Mouse (Mus musculus): ENCODE measurements around the gene Snapc1. TPM values are rescaled to one million over a fixed set of nuclear protein-coding genes. Genes with fewer than 3 reads are reported as not detected.

Snapc1 gene
- polyA plus RNA-seq, 1 experiment from 2014 or later: 23.5 TPM

- WGBS: 87% methylated on average over 9 of the region's 9 CpGs
- no peaks in the 10 kb centered on the region for H3K36me3 ChIP-seq
- no peaks in the 10 kb centered on the region for H3K9me3 ChIP-seq (replicated peaks)
- peaks cover 8% of the 10 kb centered on the region for H3K4me1 ChIP-seq
- no peak for DNase-seq (ENCODE audit: low spot score)
- no peak overlapping the region for H3K27ac ChIP-seq
- H3K27me3 ChIP-seq (ENCODE audit: low read depth, poor library complexity, severe bottlenecking): peaks cover 23% of the 10 kb centered on the region
- H3K4me3 ChIP-seq: no peak overlapping the region
Observed at GRCm38 (mm10) chr12:74002449-74002848, 38.2 kb downstream of the Snapc1 start.

- Histone ChIP-seq H3K36me3 (no peaks in the 10 kb centered on the region), H3K9me3 (replicated peaks) (no peaks in the 10 kb centered on the region), H3K4me1 (peaks cover 7% of the 10 kb centered on the region), H3K4me3 (no peak overlapping the region), H3K27ac (no peak overlapping the region), H3K27me3 (ENCODE audit: low read depth, poor library complexity, severe bottlenecking) (no peaks in the 10 kb centered on the region)
- peak; percentile 58 for DNase-seq (ENCODE audit: low spot score)
- 29% methylated on average over 8 of the region's 8 CpGs for WGBS
Observed at GRCm38 (mm10) chr12:74009448-74009911, 45.2 kb downstream of the Snapc1 start.

DNA sequence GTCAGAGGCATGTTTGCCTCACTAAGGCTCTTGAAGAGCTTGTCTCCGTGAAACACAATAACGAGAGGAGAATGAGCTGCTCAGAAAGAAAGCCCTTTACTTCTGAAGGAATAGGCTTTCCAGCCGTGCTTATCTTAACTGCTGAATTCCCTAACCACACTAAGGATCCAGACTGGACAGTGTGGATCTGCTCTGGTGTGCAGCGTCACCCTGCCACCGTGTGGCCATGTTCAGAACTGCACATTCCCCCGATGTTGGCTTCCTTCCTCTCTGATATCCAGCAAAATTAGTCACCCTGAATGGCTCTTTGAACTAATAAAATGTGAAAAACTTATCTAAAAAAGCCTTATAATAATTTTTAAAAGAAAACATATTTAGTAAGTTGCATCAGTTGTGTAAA is 49.5 kb downstream of the Snapc1 start:
- Histone ChIP-seq H3K27me3 (ENCODE audit: low read depth, poor library complexity, severe bottlenecking) (no peaks in the 10 kb centered on the region), H3K36me3 (no peaks in the 10 kb centered on the region), H3K4me1 (peaks cover 7% of the 10 kb centered on the region), H3K27ac (no peak overlapping the region), H3K9me3 (replicated peaks) (no peaks in the 10 kb centered on the region), H3K4me3 (no peak overlapping the region)
- 5% methylated on average over 6 of the region's 6 CpGs for WGBS
- peak; percentile 85 for DNase-seq (ENCODE audit: low spot score)

- no peaks in the 10 kb centered on the region for H3K36me3 ChIP-seq
- no peaks in the 10 kb centered on the region for H3K27me3 ChIP-seq (ENCODE audit: low read depth, poor library complexity, severe bottlenecking)
- H3K9me3 ChIP-seq (replicated peaks): no peaks in the 10 kb centered on the region
- 60% methylated on average over 7 of the region's 7 CpGs for WGBS
- no peak for DNase-seq (ENCODE audit: low spot score)
- no peak overlapping the region for H3K4me3 ChIP-seq
- H3K27ac ChIP-seq: no peak overlapping the region
- H3K4me1 ChIP-seq: peaks cover 7% of the 10 kb centered on the region
Observed at GRCm38 (mm10) chr12:74014739-74015270, 50.5 kb downstream of the Snapc1 start.

DNA sequence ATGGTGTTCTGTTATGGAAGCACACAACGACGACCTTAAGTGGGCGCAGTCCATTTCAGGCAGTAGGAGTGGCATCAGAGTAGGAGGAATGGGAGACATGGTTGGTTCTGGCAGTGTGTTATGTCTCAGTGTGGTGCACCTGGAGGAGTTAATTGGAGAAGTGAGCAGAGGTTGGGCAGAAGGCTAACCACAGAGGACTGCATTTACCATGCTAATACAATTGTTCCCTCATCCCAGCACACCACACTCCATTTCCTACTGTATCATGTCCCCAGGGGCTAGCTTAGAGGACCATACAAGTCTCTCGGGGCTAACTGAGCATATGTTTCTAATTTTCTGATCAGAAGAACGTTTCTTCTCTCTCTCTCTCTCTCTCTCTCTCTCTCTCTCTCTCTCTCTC is 51.2 kb downstream of the Snapc1 start:
- H3K27ac ChIP-seq: no peak overlapping the region
- H3K9me3 ChIP-seq (replicated peaks): no peaks in the 10 kb centered on the region
- no peaks in the 10 kb centered on the region for H3K27me3 ChIP-seq (ENCODE audit: low read depth, poor library complexity, severe bottlenecking)
- DNase-seq (ENCODE audit: low spot score): no peak
- WGBS: 64% methylated on average over 5 of the region's 5 CpGs
- H3K4me3 ChIP-seq: no peak overlapping the region
- peaks cover 7% of the 10 kb centered on the region for H3K4me1 ChIP-seq
- no peaks in the 10 kb centered on the region for H3K36me3 ChIP-seq

GRCm38 (mm10) chr12:74023260-74023659 is 59.0 kb downstream of the Snapc1 start:
- Histone ChIP-seq H3K9me3 (replicated peaks) (no peaks in the 10 kb centered on the region), H3K4me1 (no peaks in the 10 kb centered on the region), H3K27me3 (ENCODE audit: low read depth, poor library complexity, severe bottlenecking) (no peaks in the 10 kb centered on the region), H3K27ac (no peak overlapping the region), H3K36me3 (no peaks in the 10 kb centered on the region), H3K4me3 (no peak overlapping the region)
- no peak for DNase-seq (ENCODE audit: low spot score)
- 86% methylated on average over 5 of the region's 5 CpGs for WGBS

GRCm38 (mm10) chr12:74024912-74025311 is 60.6 kb downstream of the Snapc1 start:
- Histone ChIP-seq H3K9me3 (replicated peaks) (no peaks in the 10 kb centered on the region), H3K27ac (no peak overlapping the region), H3K4me1 (no peaks in the 10 kb centered on the region), H3K4me3 (no peak overlapping the region), H3K36me3 (no peaks in the 10 kb centered on the region), H3K27me3 (ENCODE audit: low read depth, poor library complexity, severe bottlenecking) (no peaks in the 10 kb centered on the region)
- WGBS: 82% methylated on average over 2 of the region's 2 CpGs
- DNase-seq (ENCODE audit: low spot score): no peak

Other genes with a start within 250 kb of the Snapc1 start
- gene Hif1a, start 63.1 kb upstream of the Snapc1 start, polyA plus RNA-seq (2016; fragmentation: Nextera tagmentation; extraction: Ambion mirVana): 77.8 and 93.5 TPM in 2 replicates
- 13.3 and 14.4 TPM in 2 replicates for gene Gm49321, start 26.8 kb upstream of the Snapc1 start, polyA plus RNA-seq (2016; fragmentation: Nextera tagmentation; extraction: Ambion mirVana)
- 0.40 and 1.7 TPM in 2 replicates for gene Syt16, start 33.2 kb downstream of the Snapc1 start, polyA plus RNA-seq (2016; fragmentation: Nextera tagmentation; extraction: Ambion mirVana)

Data from limb, embryonic 10.5 days (tissue).